Mouse (Mus musculus) ES-E14 (cell line): Measurements from ENCODE around the gene Rps29.

Experiments used
- CHD2 ChIP-seq: IDR thresholded peaks from 2 replicates; pipeline ENCODE4 v1.6.1; 2014; ENCODE audit warnings: mild to moderate bottlenecking, low read depth, low read length, inconsistent platforms
- HCFC1 ChIP-seq: IDR thresholded peaks from 2 replicates; pipeline ENCODE4 v1.6.1; 2012; ENCODE audit warnings: low read length, inconsistent platforms, borderline replicate concordance; ENCODE audit not compliant: insufficient read depth
- MAFK ChIP-seq: IDR thresholded peaks from 2 replicates; pipeline ENCODE4 v1.6.1; 2014; ENCODE audit warnings: mild to moderate bottlenecking, low read depth, low read length, inconsistent platforms; ENCODE audit not compliant: insufficient read depth

DNA sequence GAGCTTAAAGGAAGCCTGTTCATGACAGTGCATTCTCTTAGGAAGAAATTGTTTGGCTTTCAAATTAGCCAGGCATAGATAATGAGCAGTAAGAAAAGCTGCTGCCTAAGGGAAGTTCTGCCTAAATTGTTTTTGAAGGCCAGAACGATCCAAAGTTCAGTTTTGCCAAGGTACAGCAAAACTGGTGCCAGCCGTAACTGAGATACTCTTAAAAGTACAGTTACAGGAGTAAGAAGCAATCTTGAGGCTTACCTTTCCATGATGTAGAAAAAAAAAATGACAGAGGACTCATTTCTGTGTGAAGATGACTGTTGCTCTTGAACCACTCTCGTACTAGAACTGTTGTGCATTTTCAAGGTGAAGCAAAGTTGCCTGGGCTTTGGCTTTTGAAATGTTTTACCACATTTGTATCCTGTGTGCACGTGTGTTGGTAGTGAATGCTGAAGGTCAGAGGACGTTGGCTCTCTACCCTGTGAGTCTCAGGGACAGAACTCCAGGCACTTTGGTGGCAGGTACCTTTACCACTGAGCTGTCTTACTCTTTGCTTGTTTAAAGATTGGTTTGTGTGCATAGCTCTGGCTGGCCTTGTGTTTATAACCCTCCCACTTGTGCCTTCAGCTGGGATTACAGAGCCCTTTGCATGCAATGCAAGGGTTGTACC is 28.0 kb upstream of the Rps29 start:
- TF ChIP-seq CHD2: no peak
- no peak for TF ChIP-seq MAFK
- TF ChIP-seq HCFC1: no peak
